Mouse (Mus musculus) olfactory bulb, adult 2 months (tissue): ENCODE data around the gene Slc17a5. TPM values are rescaled to one million over a fixed set of nuclear protein-coding genes. Genes with fewer than 3 reads are reported as not detected.

Source experiments
- H3K27ac ChIP-seq: fragments of 200-500 bp; 2 replicates; pipeline ENCODE4 v1.5.1; 2012; ENCODE audit warnings: low read depth, low read length; ENCODE audit not compliant: insufficient read depth
- H3K4me1 ChIP-seq: fragments of 200-500 bp; 2 replicates; pipeline ENCODE4 v1.6.1; 2012; ENCODE audit warnings: low read length; ENCODE audit not compliant: control insufficient read depth, insufficient read depth
- H3K4me3 ChIP-seq: fragments of 200-500 bp; 2 replicates; pipeline ENCODE4 v1.5.1; 2012; ENCODE audit warnings: mild to moderate bottlenecking, low read depth, low read length, moderate library complexity; ENCODE audit not compliant: insufficient read depth
- CTCF ChIP-seq: fragments of 200-500 bp; IDR thresholded peaks from 2 replicates; pipeline ENCODE4 v1.5.1; 2012; ENCODE audit warnings: low read depth, mild to moderate bottlenecking, low read length, moderate library complexity; ENCODE audit not compliant: insufficient read depth
- POLR2A ChIP-seq: fragments of 200-500 bp; IDR thresholded peaks from 2 replicates; pipeline ENCODE4 v1.6.1; 2012; ENCODE audit warnings: mild to moderate bottlenecking, low read depth, low read length, moderate library complexity; ENCODE audit not compliant: insufficient read depth
- WGBS: fragments of 180-500 bp; shearing (Covaris S2); methylation state at CpG from one replicate; pipeline ENCODE4 v1.1.7; 2018; 5-methylcytosine and 5-hydroxymethylcytosine counted together
- polyA plus RNA-seq: library from polyadenylated mRNA; stranded (reverse); fragments of >200 nt; gene quantifications from 2 replicates; pipeline ENCODE4 v1.2.4, GENCODE M21; 2012; ENCODE audit warnings: low replicate concordance; ENCODE audit not compliant: missing spikeins, insufficient read depth, insufficient read length

Slc17a5 gene
- polyA plus RNA-seq = not detected in 2 replicates

- Histone ChIP-seq H3K4me1 (peaks cover 4% of the 10 kb centered on the region), H3K4me3 (peak within 1 kb of the TSS; percentile 72), H3K27ac (no peak within 1 kb of the TSS)
- under 1% methylated on average over 27 of the region's 27 CpGs for WGBS
- TF ChIP-seq CTCF = no peak
- peak; percentile 65 for TF ChIP-seq POLR2A
Measured at GRCm38 (mm10) chr9:78587914-78588313, at the start of gene Slc17a5. Gene Slc17a5, minus strand, starts transcription at chr9:78588041.

DNA sequence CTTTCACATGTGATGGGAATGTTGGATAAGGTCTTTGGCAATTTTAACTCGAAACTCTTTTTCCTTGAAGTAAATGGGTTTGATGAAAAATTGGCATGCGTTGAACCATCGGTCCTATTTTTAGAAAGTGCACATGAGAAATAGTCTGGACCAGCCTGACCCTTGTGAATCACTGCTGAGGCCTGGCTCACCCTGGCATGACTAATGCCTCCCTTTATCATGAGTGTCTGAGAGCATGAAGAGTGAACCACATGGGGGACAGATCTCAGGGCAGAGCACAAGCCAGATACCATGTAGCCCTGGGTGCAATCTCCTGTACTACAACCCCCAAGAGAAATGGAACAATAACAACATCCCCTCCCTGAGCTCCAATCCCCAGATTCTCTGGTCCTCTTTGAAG lies 46.1 kb upstream of the Slc17a5 start:
- TF ChIP-seq POLR2A (no peak), CTCF (no peak)
- Histone ChIP-seq H3K4me3 (no peak overlapping the region), H3K27ac (no peak overlapping the region), H3K4me1 (no peaks in the 10 kb centered on the region)
- WGBS = 93% methylated on average over 3 of the region's 3 CpGs

GRCm38 (mm10) chr9:78631755-78632434 lies 44.1 kb upstream of the Slc17a5 start:
- H3K27ac ChIP-seq = no peak overlapping the region
- WGBS = 85% methylated on average over 6 of the region's 6 CpGs
- H3K4me3 ChIP-seq = no peak overlapping the region
- no peak for TF ChIP-seq CTCF
- TF ChIP-seq POLR2A = no peak
- no peaks in the 10 kb centered on the region for H3K4me1 ChIP-seq

- no peaks in the 10 kb centered on the region for H3K4me1 ChIP-seq
- no peak overlapping the region for H3K4me3 ChIP-seq
- 54% methylated on average over 6 of the region's 6 CpGs for WGBS
- TF ChIP-seq POLR2A (no peak), CTCF (no peak)
- no peak overlapping the region for H3K27ac ChIP-seq
Measured at GRCm38 (mm10) chr9:78629991-78630390, 42.1 kb upstream of the Slc17a5 start.

GRCm38 (mm10) chr9:78623301-78623747 lies 35.5 kb upstream of the Slc17a5 start:
- Histone ChIP-seq H3K4me1 (peaks cover 6% of the 10 kb centered on the region; the same call in 1 of the 2 replicates), H3K27ac (0 out of 2 replicates have a peak overlapping the region, but pooled peaks have one; percentile 7), H3K4me3 (no peak overlapping the region)
- TF ChIP-seq POLR2A (no peak), CTCF (no peak)
- 53% methylated on average over 10 of the region's 10 CpGs for WGBS

- Histone ChIP-seq H3K27ac (no peak overlapping the region), H3K4me3 (no peak overlapping the region), H3K4me1 (peaks cover 17% of the 10 kb centered on the region)
- WGBS = 62% methylated on average over 9 of the region's 9 CpGs
- TF ChIP-seq CTCF = no peak
- TF ChIP-seq POLR2A = no peak
Measured at GRCm38 (mm10) chr9:78619285-78619684, 31.4 kb upstream of the Slc17a5 start.

GRCm38 (mm10) chr9:78615401-78616021 lies 27.7 kb upstream of the Slc17a5 start, which contains the start of gene Cd109:
Gene Cd109, plus strand, starts transcription at chr9:78615546.
- Histone ChIP-seq H3K4me3 (peak within 1 kb of the TSS; percentile 69), H3K4me1 (peaks cover 17% of the 10 kb centered on the region), H3K27ac (no peak within 1 kb of the TSS)
- TF ChIP-seq CTCF = no peak
- no peak for TF ChIP-seq POLR2A
- under 1% methylated on average over 43 of the region's 43 CpGs for WGBS

DNA sequence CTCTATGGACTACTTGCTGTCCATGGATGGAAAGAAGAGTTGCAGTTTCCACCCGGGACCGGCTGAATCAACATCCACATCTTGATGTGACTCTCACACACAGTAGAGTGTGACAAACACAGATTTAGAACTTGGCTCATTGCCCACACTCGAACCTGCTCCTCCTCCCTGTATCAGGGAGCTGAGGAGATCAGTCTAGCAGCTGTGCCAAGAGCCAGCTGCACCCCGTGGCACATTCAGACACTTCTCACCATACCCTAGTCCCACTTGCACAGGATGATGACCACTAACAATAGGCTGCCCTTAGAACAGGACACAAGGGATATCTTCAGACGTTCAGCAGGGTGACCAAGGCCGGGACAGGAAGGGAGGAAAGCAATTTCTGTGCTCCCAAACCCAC lies 26.4 kb upstream of the Slc17a5 start:
- 15% methylated on average over 6 of the region's 6 CpGs for WGBS
- no peak overlapping the region for H3K4me3 ChIP-seq
- H3K27ac ChIP-seq = no peak overlapping the region
- H3K4me1 ChIP-seq = peaks cover 15% of the 10 kb centered on the region
- TF ChIP-seq POLR2A = no peak

GRCm38 (mm10) chr9:78601046-78601730 lies 13.3 kb upstream of the Slc17a5 start:
- no peak overlapping the region for H3K4me3 ChIP-seq
- no peak overlapping the region for H3K27ac ChIP-seq
- no peak for TF ChIP-seq POLR2A
- TF ChIP-seq CTCF = no peak
- 48% methylated on average over 4 of the region's 4 CpGs for WGBS
- no peaks in the 10 kb centered on the region for H3K4me1 ChIP-seq
